Mouse (Mus musculus): ENCODE data around the gene Bpi.

- TF ChIP-seq GATA1 (IDR thresholded peaks at IDR 0.05; ENCODE audit: borderline replicate concordance, low read length), result no peak
- no peak for TF ChIP-seq FLI1 (IDR thresholded peaks at IDR 0.05; ENCODE audit: low read length)
These were observed 48.2 kb downstream of the Bpi start, which contains the start of gene Lbp for GRCm38 (mm10) chr2:158305948-158306695.
